Mouse (Mus musculus) CH12F3 (cell line): ENCODE results near the gene Mak.

Experiments
- in situ Hi-C: fragments of 300-500 bp; cut with MboI; formaldehyde crosslinking; loops from 2 replicates; pipeline ENCODE4 v1.14.3; 2020; ENCODE audit warnings: low sequenced_read_pairs

The Mak gene

DNA sequence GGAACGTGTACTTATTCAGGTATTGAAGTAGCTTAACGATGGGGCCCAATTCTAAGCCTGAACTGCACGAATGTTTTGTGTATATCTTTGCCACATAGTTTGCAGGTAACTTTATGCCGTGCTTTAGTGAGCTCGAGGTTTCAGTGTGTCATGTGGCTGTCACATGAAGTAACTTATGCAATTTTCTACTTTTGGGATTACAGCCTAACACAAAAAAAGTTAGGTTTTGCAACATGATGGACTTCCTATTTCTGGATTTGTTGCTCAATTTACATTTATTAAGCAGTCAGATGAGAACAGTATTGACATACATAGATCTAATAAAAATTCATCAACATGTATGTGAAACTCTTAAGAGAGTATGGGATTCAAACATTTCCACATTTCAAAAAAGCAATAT, 5.7 kb downstream of the Mak start:
- in situ Hi-C loops = no loop called here

DNA sequence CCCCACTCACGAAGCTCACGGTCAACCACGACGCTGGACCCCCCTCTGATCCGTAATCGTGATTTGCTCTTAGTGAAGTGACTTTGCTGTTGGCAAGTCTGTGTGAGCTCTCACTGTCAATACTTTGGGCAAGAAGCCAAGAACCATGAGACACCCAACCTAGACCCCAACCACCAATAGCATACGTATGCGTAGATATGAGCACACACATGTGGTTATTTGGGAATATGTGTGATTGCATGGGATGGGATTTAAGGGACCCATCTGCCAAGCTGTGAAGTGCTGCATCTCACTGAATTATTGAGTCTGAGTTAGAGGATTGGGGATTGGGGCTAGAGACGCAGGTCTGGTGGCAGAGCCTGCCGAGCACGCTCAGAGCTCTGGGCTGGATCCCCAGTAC, 7.9 kb downstream of the Mak start:
- in situ Hi-C loops = no loop called here

DNA sequence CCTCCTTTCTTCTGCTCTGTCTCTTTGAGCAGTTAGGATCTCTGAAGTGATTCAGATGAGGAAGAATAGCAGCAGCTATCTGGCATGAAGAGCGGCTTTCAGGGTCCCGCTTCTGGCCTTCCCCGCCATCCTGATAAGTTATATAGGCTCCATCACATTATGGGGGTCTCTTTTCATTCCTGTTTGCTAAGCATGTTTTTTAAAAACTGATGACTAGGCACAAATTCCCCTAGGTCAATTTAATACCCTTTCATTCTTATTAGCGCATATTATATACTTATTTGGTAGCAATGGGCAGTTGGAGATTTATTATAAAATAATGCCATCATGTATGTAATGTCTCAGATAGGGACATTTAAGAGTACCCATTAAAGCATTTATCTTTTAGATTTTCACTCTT, 11.9 kb downstream of the Mak start:
- in situ Hi-C loops = no loop called here

DNA sequence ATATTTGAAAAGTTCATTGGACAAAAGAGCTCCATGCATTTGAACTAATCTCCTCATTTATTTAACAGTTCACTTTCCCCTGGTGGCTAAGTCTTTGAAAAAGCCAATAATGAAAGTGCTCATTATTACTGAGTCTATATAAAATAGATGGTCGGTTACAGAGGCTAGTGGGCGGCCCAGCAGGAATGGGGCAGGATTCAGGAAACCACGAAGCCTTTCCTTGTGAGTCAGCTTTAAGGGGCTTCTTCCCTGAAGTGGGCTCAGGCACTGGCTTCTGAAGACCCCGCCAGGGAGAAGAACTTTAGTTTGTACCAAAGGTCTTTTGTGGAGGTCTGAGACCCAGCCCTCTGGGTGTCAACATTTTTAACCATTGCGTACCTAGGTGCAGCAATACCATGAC, 27.5 kb downstream of the Mak start:
- in situ Hi-C loops = no loop called here

DNA sequence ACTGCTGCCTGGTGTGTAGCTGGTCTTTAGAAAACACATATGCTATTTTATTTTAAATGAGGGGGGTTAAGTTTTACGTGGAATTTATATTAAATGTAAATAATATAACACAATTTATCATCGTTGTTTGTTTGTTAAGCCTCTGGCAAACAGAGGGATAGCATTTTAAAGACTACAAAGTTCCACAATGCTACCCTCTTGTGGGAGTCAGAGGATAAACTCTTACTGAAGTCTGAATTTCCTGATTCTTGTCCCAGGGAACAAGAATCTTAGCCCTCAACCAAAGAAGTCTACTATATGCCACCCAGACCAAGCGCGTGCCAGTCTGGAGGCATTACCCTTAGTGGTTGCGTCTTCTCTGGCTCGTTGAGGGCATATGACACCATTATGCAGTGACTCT, 32.2 kb downstream of the Mak start:
- in situ Hi-C loops = no loop called here

DNA sequence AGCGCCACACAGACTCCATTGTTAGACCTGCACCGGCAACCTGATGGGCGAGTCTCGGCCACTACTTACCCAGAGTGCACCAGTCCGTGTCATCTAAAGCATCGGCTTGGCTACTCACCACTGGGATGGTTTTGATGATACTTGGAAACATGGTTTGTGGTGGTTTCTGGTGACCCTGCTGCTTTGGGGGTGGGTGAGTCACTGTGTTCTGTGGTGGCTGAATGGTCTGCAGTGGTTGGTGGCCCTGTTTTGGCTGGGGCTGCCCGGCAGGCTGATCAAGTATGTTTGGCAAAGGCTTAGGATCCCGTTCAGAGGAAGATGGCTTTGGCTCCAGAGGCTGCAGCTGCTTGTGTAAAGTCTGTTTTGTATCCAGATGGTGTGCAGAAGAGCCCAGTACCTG, 33.6 kb downstream of the Mak start:
- in situ Hi-C loops = no loop called here

DNA sequence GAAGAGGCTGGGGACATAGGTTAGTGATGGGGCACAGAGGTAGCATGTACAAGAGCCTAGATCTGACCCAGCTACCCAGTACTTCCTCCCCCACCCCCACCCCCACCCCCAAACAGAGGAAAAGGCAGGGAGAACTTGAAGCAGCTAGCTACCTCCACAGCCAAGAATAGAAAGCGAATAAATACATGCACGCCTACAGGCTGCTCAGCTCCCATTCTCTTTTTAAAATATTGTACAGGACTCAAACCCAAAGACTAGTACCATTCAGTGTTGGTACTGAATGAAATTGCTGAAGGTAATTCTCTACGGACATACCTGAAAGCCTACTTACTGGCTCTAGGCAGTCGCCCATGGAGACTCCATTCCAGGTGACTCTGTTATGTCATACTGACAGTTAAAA, 37.0 kb downstream of the Mak start:
- in situ Hi-C loops = no loop called here

DNA sequence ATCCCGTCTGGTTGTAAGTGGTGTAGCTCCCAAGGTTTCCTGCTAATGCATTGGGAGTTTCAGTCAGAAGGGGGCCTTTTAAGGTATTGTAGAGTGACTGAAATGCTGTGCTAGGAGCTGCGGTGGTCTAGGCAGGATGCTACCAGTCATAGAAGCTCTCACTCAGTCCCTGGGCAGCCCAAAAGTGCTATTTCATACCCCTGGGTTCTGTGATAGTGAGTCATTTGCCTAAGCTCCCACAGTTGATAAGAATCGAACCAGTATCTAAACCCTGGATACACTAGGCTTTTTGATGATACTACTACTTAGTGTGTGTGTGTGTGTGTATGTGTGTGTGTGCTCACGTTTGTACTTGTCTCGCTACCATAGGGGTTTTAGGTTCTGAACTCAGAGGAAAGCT, 49.4 kb downstream of the Mak start:
- in situ Hi-C loops = no loop called here

DNA sequence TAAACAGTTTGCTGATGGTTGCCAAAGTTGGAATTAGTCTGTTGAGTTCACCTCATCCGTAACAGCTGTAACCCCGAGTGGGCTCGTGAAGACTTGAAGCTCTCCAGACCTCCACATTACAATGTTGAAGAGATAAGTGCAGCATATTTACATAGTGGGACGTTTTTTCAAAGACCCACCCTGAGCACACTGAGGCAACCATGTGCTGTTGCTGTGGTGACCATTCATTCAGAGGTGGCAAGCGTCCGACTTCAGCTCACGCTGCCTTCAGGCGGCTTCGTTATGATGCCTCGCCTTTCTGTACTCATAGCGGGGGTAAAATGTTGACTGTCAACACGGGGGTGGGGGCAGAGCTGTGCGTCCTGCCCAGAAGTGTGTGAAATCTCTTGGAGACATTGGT, 57.4 kb downstream of the Mak start:
- in situ Hi-C loops = no loop called here

DNA sequence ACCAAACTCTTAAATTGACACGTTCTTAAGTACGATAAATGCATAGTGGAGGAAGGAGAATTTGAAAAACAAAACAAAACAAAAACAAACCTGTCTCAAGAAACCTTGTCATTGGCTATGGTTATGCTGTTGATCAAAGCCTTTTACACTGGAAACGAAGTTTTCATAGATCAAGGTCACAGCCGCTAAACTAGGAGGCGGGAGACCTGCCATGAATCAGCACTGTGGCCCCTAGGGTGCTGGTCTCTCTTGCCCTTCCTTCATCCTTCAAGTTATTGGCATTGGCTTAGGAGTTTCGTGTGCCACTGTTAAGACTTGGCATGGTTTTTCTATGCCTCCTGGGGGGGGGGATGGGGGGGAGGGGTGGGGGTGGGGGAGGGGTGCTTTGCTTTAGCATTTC, 57.9 kb downstream of the Mak start:
- in situ Hi-C loops = no loop called here

DNA sequence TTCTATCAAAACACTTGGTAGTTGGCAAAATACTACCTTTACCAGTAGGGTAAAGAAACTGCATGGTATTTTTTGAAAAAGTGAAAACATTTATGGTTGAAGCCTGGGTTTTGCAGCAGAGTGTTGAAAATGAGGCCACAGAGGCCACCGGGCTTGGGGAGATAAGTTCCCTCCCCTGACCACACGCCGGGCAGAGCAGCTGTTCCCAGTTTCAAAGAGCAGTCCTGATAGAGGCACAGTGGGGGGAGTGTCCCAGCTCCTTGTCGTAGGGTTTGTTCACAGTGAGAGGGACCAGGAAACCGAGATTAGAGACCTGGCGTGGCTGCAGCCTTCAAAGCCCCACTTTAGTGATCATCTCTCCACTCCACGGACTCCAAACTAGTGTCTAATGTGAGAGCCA, 59.0 kb downstream of the Mak start:
- in situ Hi-C loops = no loop called here

DNA sequence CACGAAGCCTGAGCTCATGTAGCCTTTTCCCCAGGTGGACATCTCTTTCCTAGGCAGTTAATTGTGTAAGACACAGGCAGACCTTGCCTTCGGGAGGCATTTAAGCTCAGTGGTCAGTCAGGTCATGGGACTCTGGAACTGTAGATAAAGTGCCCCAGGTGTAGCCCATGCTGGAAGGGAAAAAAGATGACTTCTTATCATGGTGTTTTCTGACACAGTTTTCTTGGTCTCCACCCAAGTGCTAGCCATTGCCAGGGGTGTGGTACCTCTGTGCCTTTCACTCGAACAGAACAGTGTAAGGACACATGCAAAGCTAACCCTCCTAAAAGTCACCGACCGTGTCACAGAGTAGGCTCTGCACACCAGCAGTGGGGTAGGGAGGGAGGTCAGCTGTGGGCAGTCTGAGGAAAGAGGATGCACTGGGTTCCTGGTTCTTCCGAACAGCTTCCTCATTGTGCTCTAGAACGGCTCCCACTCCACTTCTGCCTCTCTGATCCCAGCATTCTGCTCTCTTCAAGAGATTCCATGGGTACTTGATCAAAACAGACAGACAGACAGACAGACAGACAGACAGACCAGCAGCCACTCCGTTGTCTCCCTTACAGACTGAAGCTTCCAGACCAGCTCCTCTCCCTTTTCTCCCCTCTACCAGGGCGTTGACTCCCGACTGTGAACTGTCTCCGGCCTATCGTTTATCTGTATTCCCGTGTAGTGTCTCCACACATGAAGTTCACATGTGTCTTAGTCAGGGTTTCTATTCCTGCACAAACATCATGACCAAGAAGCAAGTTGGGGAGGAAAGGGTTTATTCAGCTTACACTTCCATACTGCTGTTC, 60.5 kb downstream of the Mak start:
- in situ Hi-C loops = no loop called here

DNA sequence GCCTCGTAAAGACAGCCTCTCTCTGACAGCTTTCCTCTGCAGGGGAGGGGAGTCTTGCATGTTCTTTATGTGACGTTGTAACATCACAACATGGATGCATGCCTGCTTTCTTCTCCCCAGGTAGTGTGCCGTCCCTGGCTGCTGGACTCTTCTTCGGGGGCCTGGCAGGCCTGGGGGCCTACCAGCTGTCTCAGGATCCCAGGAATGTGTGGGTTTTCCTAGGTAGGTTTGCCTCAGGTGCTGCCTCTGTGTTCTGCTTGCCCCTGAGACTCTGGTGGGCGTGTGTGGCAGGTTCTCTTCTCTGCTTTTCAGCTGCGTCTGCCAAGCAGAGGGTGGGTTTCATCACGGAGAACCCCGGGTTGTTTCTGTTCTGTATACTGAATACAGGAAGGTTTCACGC, 61.3 kb downstream of the Mak start:
- in situ Hi-C loops = no loop called here

DNA sequence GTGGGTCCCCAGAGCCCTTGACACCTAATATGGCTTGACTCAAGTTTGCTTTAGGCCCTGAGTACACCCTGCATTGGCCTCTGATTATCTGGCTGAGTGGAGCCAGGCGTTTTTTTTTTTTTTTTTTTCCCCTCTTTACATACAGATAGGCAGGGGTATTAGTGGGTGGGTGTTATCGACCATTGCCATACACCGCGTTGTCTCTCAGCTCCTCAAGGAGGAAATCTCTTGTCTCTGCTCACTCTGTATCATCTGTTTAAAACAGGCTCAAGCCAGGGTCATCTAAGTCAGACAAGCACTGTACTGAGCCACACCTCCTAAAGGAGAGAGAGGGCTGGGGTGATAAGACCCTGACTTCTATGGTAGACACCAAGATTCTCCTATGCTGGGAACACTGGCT, 61.7 kb downstream of the Mak start:
- in situ Hi-C loops = no loop called here

DNA sequence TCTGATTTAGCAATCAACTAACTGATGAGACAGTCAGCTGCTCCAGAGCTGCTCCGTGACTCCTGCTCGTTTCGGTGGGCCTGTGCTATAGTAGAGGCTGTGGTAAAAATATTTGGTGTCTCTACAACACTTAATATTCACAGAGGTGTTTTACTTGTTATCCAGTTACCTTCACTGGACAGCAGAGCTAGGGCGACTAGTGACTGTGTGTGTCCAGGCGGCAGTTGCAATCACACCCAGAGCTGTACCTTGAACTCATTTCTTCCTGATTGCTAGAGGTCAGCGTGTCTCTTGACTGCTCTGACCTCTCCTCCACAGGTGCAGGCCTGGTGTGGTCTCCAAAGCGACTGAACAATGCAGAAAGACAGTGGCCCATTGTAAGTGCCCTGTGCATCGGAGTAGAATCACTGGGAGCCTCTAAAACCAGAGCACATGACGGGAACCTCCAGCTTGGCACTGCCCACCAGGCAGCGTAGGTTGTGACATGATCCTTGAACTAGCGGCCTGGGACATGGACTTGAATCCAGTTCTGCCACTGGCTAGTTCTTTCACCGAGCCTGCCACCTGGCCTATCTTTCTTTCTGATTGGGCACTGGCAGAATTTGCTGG, 62.6 kb downstream of the Mak start:
- in situ Hi-C loops = no loop called here

DNA sequence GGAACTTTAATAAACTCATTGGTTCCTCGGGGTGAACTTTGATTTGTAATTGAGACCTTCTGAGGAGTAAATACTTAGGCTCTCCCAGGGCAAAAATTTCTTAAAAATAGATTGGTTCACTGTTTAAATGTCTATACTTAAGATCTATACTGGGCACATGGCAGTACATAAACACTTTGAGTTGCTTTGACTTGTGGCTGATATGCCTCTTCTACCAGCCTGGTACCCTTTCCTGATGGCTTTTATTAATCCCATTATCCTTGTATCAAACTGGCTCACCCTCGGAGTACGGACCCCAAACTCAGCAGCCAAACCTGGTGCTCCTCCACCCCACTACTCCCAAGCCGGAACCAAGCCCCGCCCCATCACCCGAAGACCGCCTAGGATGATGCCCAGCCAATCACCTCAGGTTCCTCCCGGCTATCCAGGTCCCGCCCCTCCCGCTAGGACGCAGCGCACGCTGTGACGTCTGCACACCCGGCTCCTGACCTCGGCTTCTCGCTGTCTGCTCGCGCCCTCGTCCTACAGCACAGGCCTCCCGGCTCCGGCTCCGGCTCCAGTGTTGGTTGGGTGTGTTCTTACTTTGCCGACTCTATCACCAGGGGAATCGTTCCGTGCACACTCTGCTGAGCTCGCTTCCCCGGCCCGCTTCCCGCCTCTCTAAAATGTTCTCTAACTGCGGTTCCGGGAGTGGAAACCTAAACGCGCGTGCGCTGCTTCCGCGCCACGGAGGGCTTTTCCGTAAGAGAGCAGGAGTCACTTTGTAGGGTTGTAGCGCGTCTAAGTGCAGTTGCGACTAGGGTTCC, 63.5 kb downstream of the Mak start, which contains the start of gene Tmem14c:
Tmem14c (plus strand) TSS at position 464 of the 806 bp plus-strand sequence.
- in situ Hi-C loops = no loop called here

DNA sequence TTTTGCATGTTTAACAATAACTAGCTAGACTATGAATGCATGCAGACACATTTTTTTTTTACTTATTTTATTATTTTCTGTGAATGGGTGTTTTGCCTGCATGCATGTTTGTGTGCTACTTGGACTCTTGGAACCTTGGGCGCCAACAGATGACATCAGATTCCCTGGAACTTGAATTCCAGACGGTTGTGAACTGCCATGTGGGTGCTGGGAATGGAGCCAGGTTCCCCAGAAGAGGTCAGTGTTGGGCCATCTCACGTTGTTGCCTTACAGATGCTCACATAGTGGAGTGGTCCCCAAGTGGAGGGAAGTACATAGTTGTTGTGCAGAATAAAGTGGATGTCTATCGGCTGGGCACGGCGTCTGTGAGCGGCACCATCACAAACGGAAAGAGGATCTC, 70.6 kb downstream of the Mak start:
- in situ Hi-C loops = no loop called here

DNA sequence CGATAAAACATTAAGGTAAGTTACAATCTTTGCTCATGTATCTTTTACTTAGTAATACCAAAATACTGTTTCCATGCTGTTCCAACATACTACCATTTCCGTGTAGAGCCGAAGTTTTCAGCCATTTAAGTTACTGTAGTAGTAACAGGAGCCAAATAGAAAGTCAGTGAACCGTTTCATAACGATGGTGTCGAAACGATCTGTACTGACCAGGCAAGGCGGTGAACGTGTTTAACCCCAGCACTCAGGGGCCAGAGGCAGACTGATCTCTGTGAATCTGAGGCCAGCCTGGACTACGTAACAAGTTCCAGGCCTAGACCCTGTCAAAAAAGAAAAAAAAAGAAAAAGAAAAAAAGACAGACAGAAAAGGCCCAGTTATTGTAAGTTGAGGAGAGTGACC, 71.2 kb downstream of the Mak start:
- in situ Hi-C loops = no loop called here

DNA sequence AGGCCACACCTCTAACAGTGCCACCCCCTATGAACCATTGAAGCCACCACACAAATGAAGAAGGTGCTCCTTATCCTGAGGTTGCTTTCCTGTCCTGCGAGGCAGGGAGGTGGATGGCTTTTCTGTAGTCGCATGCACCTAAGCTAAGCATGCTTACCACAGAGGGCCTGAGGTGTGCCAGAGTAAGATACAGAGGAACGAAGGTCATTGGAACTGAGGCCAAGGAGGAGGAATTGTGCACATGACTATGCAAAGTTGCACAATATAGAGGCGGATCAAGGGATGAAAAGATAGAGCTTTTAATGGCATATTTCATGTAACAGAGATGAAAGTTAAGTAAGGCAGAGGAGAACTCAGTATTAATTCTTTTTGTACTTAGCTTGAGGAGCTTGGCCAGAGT, 73.3 kb downstream of the Mak start:
- in situ Hi-C loops = no loop called here

DNA sequence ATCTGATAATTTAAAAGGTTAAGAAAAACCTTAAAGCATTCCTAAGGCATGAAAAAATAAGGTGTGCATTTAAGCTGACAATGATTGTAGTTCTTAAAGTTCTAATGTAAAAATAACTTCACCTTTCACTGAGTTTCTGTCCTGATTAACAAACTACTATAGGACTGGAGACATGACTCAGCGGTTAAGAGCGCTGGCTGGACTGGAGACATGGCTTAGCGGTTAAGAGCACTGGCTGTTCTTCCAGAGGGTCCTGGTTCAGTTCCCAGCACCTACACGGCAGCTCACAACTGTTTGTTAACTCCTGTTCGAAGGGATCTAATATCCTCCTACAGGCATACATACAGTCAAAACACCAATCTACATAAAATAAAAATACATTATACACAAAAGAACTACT, 77.5 kb downstream of the Mak start:
- in situ Hi-C loops = no loop called here

DNA sequence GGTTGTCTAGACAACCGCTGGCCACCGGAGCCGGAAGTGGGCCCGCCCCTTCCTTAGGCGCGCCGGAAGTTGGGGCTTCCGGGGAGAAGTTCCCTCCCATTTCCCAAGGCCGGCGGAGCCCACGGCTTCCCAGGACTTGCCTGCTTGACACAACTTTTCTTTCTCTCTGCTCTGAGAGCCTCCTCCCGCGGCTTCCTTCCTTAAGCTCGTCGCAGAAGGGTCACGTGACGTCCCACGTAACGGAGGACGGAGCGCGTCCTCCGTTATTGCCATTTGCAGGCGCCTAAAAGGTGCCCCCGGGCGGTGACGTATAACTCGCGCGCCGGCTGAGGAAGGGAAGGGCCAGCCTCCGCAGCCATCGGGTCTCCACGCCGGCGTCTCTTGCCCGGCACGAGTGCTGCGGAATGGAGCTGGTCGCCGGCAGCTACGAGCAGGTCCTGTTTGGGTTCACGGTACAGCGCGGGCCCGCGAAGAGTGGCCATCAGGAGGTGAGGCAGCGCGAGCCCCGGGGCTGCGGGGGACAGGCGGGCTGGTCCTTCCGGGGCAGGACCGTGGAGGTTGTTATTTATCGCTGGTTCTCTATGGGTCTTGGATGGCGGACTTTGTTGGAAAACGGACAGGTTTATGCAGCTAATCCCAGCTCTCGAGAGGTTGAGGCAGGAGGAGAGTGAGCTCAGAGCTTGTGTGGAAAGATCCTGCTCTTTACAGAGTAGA, 78.4 kb downstream of the Mak start, which contains the start of gene Pak1ip1:
Pak1ip1 (plus strand) TSS at position 98 of the 714 bp plus-strand sequence.
- in situ Hi-C loops = no loop called here
